Mouse (Mus musculus) hindbrain, embryonic 14.5 days (tissue): Measurements from ENCODE around the gene Chrna7. TPM values are rescaled to one million over a fixed set of nuclear protein-coding genes. Genes with fewer than 3 reads are reported as not detected.

Experiments used
- ATAC-seq: fragments of 200-750 bp; cut with Nextera tagmentation; 2 replicates; pipeline ENCODE4 v1.8.0; 2017; ENCODE audit warnings: moderate number of reproducible peaks, mild to moderate bottlenecking, moderate TSS enrichment, moderate library complexity; ENCODE audit not compliant: low FRiP score
- DNase-seq: peaks from one replicate; pipeline ENCODE4 v3.0.0-alpha.2; 2015; ENCODE audit warnings: low spot score
- H3K27ac ChIP-seq: fragments of 300-500 bp; sonication (generic); 2 replicates; pipeline ENCODE4 v1.5.1; 2014; ENCODE audit warnings: mild to moderate bottlenecking, moderate library complexity
- H3K27me3 ChIP-seq: fragments of 300-500 bp; sonication (generic); 2 replicates; pipeline ENCODE4 v1.6.1; 2014; ENCODE audit warnings: mild to moderate bottlenecking, low read length, mixed read lengths; ENCODE audit not compliant: control insufficient read depth, insufficient read depth
- H3K36me3 ChIP-seq: fragments of 300-500 bp; sonication (generic); replicated peaks from 2 replicates; pipeline ENCODE4 v1.6.1; 2014; ENCODE audit not compliant: control insufficient read depth, insufficient read depth
- H3K4me1 ChIP-seq: fragments of 300-500 bp; sonication (generic); replicated peaks from 2 replicates; pipeline ENCODE4 v1.6.1; 2014; ENCODE audit warnings: antibody characterized with exemption, low read length, mixed read lengths; ENCODE audit not compliant: control insufficient read depth, insufficient read depth
- H3K4me2 ChIP-seq: fragments of 300-500 bp; sonication (generic); replicated peaks from 2 replicates; pipeline ENCODE4 v1.6.1; 2014; ENCODE audit warnings: mild to moderate bottlenecking, moderate library complexity
- H3K4me3 ChIP-seq: fragments of 300-500 bp; sonication (generic); replicated peaks from 2 replicates; pipeline ENCODE4 v1.5.1; 2014; ENCODE audit warnings: mild to moderate bottlenecking, low read length
- H3K9ac ChIP-seq: fragments of 300-500 bp; sonication (generic); 2 replicates; pipeline ENCODE4 v1.6.1; 2014
- H3K9me3 ChIP-seq: fragments of 300-500 bp; sonication (generic); 2 replicates; pipeline ENCODE4 v1.6.1; 2016; ENCODE audit warnings: low read length; ENCODE audit not compliant: control insufficient read depth
- WGBS: fragments of 180-500 bp; shearing (Covaris S2); extraction: QIAGEN DNeasy Blood & Tissue Kit; methylation state at CpG from one replicate; pipeline ENCODE4 v1.1.7; 2014; 5-methylcytosine and 5-hydroxymethylcytosine counted together
- polyA plus RNA-seq: library from polyadenylated mRNA; unstranded; fragments of >200 nt; fragmentation: Nextera tagmentation; extraction: Ambion mirVana; gene quantifications from 2 replicates; pipeline ENCODE4 v1.2.1, GENCODE M21; 2014

Gene Chrna7
- polyA plus RNA-seq, result 9.4 and 9.7 TPM in 2 replicates

GRCm38 (mm10) chr7:63212084-63212723 lies at the start of gene Chrna7:
Gene Chrna7, minus strand, starts transcription at chr7:63212569.
- Histone ChIP-seq H3K27ac (peak within 1 kb of the TSS; percentile 56; the same call in 1 of the 2 replicates), H3K27me3 (no peaks in the 10 kb centered on the region), H3K36me3 (no peaks in the 10 kb centered on the region), H3K4me3 (peak within 1 kb of the TSS; percentile 85), H3K4me2 (peak within 1 kb of the TSS; percentile 97), H3K4me1 (peaks cover 12% of the 10 kb centered on the region; the same call in 1 of the 2 replicates), H3K9me3 (no peaks in the 10 kb centered on the region), H3K9ac (peak within 1 kb of the TSS; percentile 81)
- peak; percentile 94 for ATAC-seq
- peak; percentile 90 for DNase-seq
- whole genome bisulfite sequencing, result under 1% methylated on average over 65 of the region's 73 CpGs

GRCm38 (mm10) chr7:63249404-63249803 lies 37.0 kb upstream of the Chrna7 start:
- Histone ChIP-seq H3K27me3 (no peaks in the 10 kb centered on the region), H3K4me1 (no peaks in the 10 kb centered on the region), H3K9me3 (no peaks in the 10 kb centered on the region), H3K4me2 (no peak overlapping the region), H3K4me3 (no peak overlapping the region), H3K36me3 (no peaks in the 10 kb centered on the region), H3K27ac (no peak overlapping the region), H3K9ac (no peak overlapping the region)
- DNase-seq (no peak), ATAC-seq (no peak)
- WGBS, result 74% methylated on average over 2 of the region's 2 CpGs

GRCm38 (mm10) chr7:63237852-63238516 lies 25.6 kb upstream of the Chrna7 start:
- ATAC-seq, result no peak
- no peaks in the 10 kb centered on the region for H3K4me1 ChIP-seq
- no peak overlapping the region for H3K27ac ChIP-seq
- no peak for DNase-seq
- WGBS, result 79% methylated on average over 3 of the region's 3 CpGs
- H3K36me3 ChIP-seq, result no peaks in the 10 kb centered on the region
- no peak overlapping the region for H3K4me3 ChIP-seq
- no peak overlapping the region for H3K9ac ChIP-seq
- no peaks in the 10 kb centered on the region for H3K27me3 ChIP-seq
- H3K9me3 ChIP-seq, result no peaks in the 10 kb centered on the region
- H3K4me2 ChIP-seq, result no peak overlapping the region

GRCm38 (mm10) chr7:63225066-63225780 lies 12.9 kb upstream of the Chrna7 start:
- 22% methylated on average over 7 of the region's 7 CpGs for WGBS
- no peak overlapping the region for H3K4me3 ChIP-seq
- no peak overlapping the region for H3K4me2 ChIP-seq
- ATAC-seq (no peak), DNase-seq (no peak)
- no peaks in the 10 kb centered on the region for H3K4me1 ChIP-seq
- H3K9ac ChIP-seq, result no peak overlapping the region
- H3K27me3 ChIP-seq, result no peaks in the 10 kb centered on the region
- no peaks in the 10 kb centered on the region for H3K9me3 ChIP-seq
- no peak overlapping the region for H3K27ac ChIP-seq
- H3K36me3 ChIP-seq, result no peaks in the 10 kb centered on the region

GRCm38 (mm10) chr7:63211641-63212083 lies 707 bp downstream of the Chrna7 start:
- Histone ChIP-seq H3K27me3 (no peaks in the 10 kb centered on the region), H3K36me3 (no peaks in the 10 kb centered on the region), H3K27ac (no peak overlapping the region), H3K4me2 (peak overlapping the region; percentile 97), H3K4me1 (peaks cover 12% of the 10 kb centered on the region; the same call in 1 of the 2 replicates), H3K9ac (peak overlapping the region; percentile 81), H3K9me3 (no peaks in the 10 kb centered on the region), H3K4me3 (peak overlapping the region; percentile 85)
- WGBS, result 2% methylated on average over 13 of the region's 13 CpGs
- DNase-seq (peak; percentile 26), ATAC-seq (peak; percentile 2; the same call in 1 of the 2 replicates)

GRCm38 (mm10) chr7:63209501-63209900 lies 2.9 kb downstream of the Chrna7 start:
- no peak for ATAC-seq
- Histone ChIP-seq H3K27ac (no peak overlapping the region), H3K36me3 (no peaks in the 10 kb centered on the region), H3K9me3 (no peaks in the 10 kb centered on the region), H3K4me1 (peaks cover 12% of the 10 kb centered on the region; the same call in 1 of the 2 replicates), H3K4me2 (no peak overlapping the region), H3K4me3 (no peak overlapping the region), H3K9ac (no peak overlapping the region), H3K27me3 (no peaks in the 10 kb centered on the region)
- peak; percentile 35 for DNase-seq
- WGBS, result 28% methylated on average over 4 of the region's 4 CpGs

- no peak for ATAC-seq
- Histone ChIP-seq H3K4me2 (no peak overlapping the region), H3K27me3 (no peaks in the 10 kb centered on the region), H3K4me1 (peaks cover 12% of the 10 kb centered on the region; the same call in 1 of the 2 replicates), H3K36me3 (no peaks in the 10 kb centered on the region), H3K9ac (no peak overlapping the region), H3K27ac (no peak overlapping the region), H3K4me3 (no peak overlapping the region), H3K9me3 (no peaks in the 10 kb centered on the region)
- peak; percentile 40 for DNase-seq
- WGBS, result 77% methylated on average over 2 of the region's 2 CpGs
Measured at GRCm38 (mm10) chr7:63207137-63207536, 5.2 kb downstream of the Chrna7 start.

GRCm38 (mm10) chr7:63195560-63195959 lies 16.8 kb downstream of the Chrna7 start:
- Histone ChIP-seq H3K27ac (no peak overlapping the region), H3K4me3 (no peak overlapping the region), H3K4me2 (no peak overlapping the region), H3K9ac (no peak overlapping the region), H3K27me3 (no peaks in the 10 kb centered on the region), H3K4me1 (no peaks in the 10 kb centered on the region), H3K9me3 (no peaks in the 10 kb centered on the region), H3K36me3 (no peaks in the 10 kb centered on the region)
- WGBS, result 80% methylated on average over 2 of the region's 2 CpGs
- DNase-seq, result no peak
- no peak for ATAC-seq
